Mouse (Mus musculus) lung, adult 2 months (tissue): Measurements from ENCODE around the gene Kcng3. TPM values are rescaled to one million over a fixed set of nuclear protein-coding genes. Genes with fewer than 3 reads are reported as not detected.

Experiments
- DNase-seq: peaks from one replicate; pipeline ENCODE4 v3.0.0; 2022
- H3K4me1 ChIP-seq: fragments of 200-500 bp; 2 replicates; pipeline ENCODE4 v1.6.1; 2011; ENCODE audit warnings: low read length; ENCODE audit not compliant: control insufficient read depth, insufficient read depth
- H3K4me3 ChIP-seq: fragments of 200-500 bp; replicated peaks from 2 replicates; pipeline ENCODE3; 2011; ENCODE audit warnings: low read depth, mild to moderate bottlenecking, control low read depth, low read length; ENCODE audit errors: extremely low read depth
- CTCF ChIP-seq: fragments of 200-500 bp; IDR thresholded peaks from 2 replicates; pipeline ENCODE4 v1.5.1; 2011; ENCODE audit warnings: mild to moderate bottlenecking, low read length, control low read depth; ENCODE audit not compliant: insufficient read depth
- POLR2A ChIP-seq: fragments of 200-500 bp; IDR thresholded peaks from 2 replicates; pipeline ENCODE4 v1.6.1; 2011; ENCODE audit warnings: low read depth, mild to moderate bottlenecking, control low read depth, low read length, borderline replicate concordance; ENCODE audit errors: extremely low read depth
- WGBS: fragments of 180-500 bp; shearing (Covaris S2); methylation state at CpG from one replicate; pipeline ENCODE4 v1.1.7; 2018; 5-methylcytosine and 5-hydroxymethylcytosine counted together
- polyA plus RNA-seq: library from polyadenylated mRNA; depleted of rRNA; stranded (reverse); fragments of >200 nt; gene quantifications from 2 replicates; pipeline ENCODE4 v1.2.3, GENCODE M21; 2012; rRNA removed

Gene Kcng3
- polyA plus RNA-seq, 1 experiment: 0.05 TPM

DNA sequence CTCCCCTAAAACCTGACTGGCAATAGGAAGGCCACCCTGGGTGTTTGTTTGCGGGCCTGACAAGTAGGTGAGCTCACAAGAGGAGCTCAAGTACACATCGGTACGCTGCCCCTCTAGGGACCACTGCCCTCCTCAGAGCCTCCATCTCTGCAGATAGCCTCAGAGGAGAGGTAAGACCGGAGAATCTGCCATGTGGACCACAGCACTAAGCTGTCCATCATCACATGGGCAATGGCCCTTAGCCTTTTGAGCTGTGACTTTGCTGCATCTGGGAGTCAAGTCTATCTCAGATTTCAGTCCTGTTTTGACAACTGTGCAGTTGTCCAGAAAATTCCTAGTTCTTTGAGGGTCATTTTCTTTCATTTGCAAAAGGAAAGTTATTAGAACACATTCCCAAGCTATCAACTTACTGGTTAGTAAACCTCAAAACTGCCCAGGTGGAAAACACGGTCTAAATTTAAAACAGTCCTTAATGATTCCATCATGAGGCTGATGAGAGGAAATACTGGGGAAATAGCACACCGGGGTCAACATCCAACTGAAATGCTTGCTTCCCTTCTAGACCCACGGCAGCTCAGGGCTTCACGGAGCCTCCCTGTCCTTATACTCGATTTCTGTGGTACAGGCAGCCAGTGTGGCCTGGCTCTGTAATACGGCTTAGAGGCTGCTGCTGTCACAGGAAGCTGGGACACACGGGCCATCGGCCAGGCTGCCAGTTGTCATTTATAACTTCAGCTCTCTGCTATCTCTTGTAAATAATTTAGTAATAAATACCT, 92.2 kb downstream of the Kcng3 start:
- 56% methylated on average over 12 of the region's 12 CpGs for WGBS
- TF ChIP-seq CTCF (no peak), POLR2A (no peak)
- H3K4me1 ChIP-seq: no peaks in the 10 kb centered on the region
- DNase-seq: no peak
- H3K4me3 ChIP-seq: no peak overlapping the region

DNA sequence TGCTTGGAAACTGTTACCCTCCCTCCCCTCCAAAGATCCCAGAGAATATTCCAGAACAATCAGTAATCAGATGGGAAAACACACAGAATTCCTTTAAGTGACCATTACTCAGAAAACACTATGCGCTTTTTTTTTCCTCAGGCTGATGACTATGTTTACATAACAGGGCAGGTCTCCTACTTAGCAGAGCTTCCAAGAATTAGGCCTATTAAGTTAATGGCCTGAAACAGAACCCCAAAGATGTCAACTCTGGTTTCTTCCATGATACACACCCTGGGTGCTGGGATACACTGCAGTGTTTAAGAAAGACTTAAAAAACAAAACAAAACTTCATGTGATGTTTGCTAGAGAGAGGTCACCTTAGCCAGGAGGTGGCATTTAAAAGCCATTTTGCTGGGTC, 93.0 kb downstream of the Kcng3 start:
- no peak overlapping the region for H3K4me3 ChIP-seq
- TF ChIP-seq CTCF (no peak), POLR2A (no peak)
- no peaks in the 10 kb centered on the region for H3K4me1 ChIP-seq
- DNase-seq: no peak
- WGBS: 61% methylated on average over 1 of the region's 1 CpGs

DNA sequence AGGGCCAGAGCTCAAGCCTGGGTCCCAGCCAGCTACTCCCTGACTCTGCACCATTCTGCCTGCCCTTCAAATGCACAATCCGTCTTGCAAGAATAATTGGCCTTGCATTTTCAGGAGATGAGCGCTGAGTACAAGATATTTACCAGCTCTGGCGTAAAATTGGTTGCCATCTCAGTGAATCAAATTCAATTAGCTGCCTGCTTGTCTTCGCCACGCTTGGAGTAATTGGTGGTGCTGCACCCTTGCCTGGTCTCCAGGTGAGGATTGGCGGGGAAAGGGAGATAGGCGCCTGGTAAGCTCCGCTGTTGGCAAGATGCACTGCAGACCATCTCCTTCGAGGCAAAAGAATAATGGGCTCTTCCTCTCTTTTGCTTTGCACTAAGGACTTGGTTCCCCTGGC, 93.6 kb downstream of the Kcng3 start:
- 84% methylated on average over 9 of the region's 9 CpGs for WGBS
- DNase-seq: no peak
- no peak for TF ChIP-seq CTCF
- TF ChIP-seq POLR2A: no peak
- Histone ChIP-seq H3K4me3 (no peak overlapping the region), H3K4me1 (no peaks in the 10 kb centered on the region)

Other genes with a start within 250 kb of the Kcng3 start
- gene Cox7a2l, start 114.6 kb downstream of the Kcng3 start, polyA plus RNA-seq: 78.2 and 96.7 TPM in 2 replicates
- 30.2 and 34.9 TPM in 2 replicates for gene Mta3, start 74.3 kb upstream of the Kcng3 start, polyA plus RNA-seq
- 8.2 and 9.6 TPM in 2 replicates for gene Haao, start 216.1 kb upstream of the Kcng3 start, polyA plus RNA-seq